In genomic region chr5:148897941-148898417, GRCm38 (mm10) we compare ENCODE assay signal across 9 mouse cellular contexts. TPM values are rescaled to one million over a fixed set of nuclear protein-coding genes. Genes with fewer than 3 reads are reported as not detected.
A peak's percentile ranks its signal among the peaks of the same experiment; 100 is the strongest.
DNase-seq lines count a peak whose midpoint lies in the region; ATAC-seq and TF ChIP-seq lines count a peak whose summit lies in the region.
"Had no signal": no experiment of that assay in that cellular context is flagged by ENCODE, and none has a peak within 500 bp of the region (broad histone marks: within the 10 kb centered on the region; RNA-seq: fewer than 3 reads in every experiment).

No protein-coding gene starts in this region.

- H3K4me1 ChIP-seq in heart, embryonic 12.5 days (replicated peaks), result peaks cover 5% of the 10 kb centered on the region
- no peaks in the 10 kb centered on the region for H3K4me1 ChIP-seq in ES-E14 (ENCODE audit: control insufficient read depth in 2 of 2, insufficient read depth in 2 of 2, low read length in 2 of 2, poor library complexity in 1 of 2)
- no peaks in the 10 kb centered on the region; the same call in 1 of the 2 replicates for H3K4me1 ChIP-seq in forebrain, postnatal 0 days (ENCODE audit: insufficient read depth)
- peaks cover 36 to 42% of the 10 kb centered on the region in 2 experiments for H3K4me1 ChIP-seq in liver, embryonic 14.5 days (replicated peaks; ENCODE audit: control insufficient read depth in 2 of 2, insufficient read depth in 2 of 2, low read length in 1 of 2)

- WGBS in heart, embryonic 12.5 days, result 60% methylated on average over 12 of the region's 12 CpGs
- WGBS in forebrain, postnatal 0 days, result 38% methylated on average over 12 of the region's 12 CpGs
- 19% methylated on average over 12 of the region's 12 CpGs for WGBS in liver, embryonic 14.5 days (ENCODE audit: insufficient replicate concordance)

- no peak for DNase-seq in heart, adult 8-10 months (ENCODE audit: low spot score)
- no peak for DNase-seq in ES-E14 (ENCODE audit: low read depth, low spot score)
- DNase-seq in forebrain, postnatal 0 days, result no peak
- peak in 1 of 3 experiments; percentile 34 for DNase-seq in liver, embryonic 14.5 days (ENCODE audit: low read depth in 3 of 3, low spot score in 3 of 3)
- DNase-seq in testis, postnatal 14 days (ENCODE audit: low spot score), result no peak

- H3K36me3 ChIP-seq in heart, embryonic 12.5 days, result peaks cover 26% of the 10 kb centered on the region
- no peaks in the 10 kb centered on the region for H3K36me3 ChIP-seq in ES-E14 (ENCODE audit: control insufficient read depth, insufficient read depth, low read length, poor library complexity, severe bottlenecking)
- H3K36me3 ChIP-seq in forebrain, postnatal 0 days (ENCODE audit: insufficient read depth), result peaks cover 23% of the 10 kb centered on the region
- peaks cover 12% of the 10 kb centered on the region for H3K36me3 ChIP-seq in liver, embryonic 14.5 days (replicated peaks; ENCODE audit: control insufficient read depth, insufficient read depth, low read depth)

- peak; percentile 48; the same call in 1 of the 2 replicates for ATAC-seq in heart, embryonic 12.5 days (ENCODE audit: insufficient number of reproducible peaks, low FRiP score)
- ATAC-seq in forebrain, postnatal 0 days, result peak; percentile 29; the same call in 1 of the 2 replicates
- ATAC-seq in liver, embryonic 14.5 days (ENCODE audit: insufficient read depth), result peak; percentile 44
- no peak for ATAC-seq in monocyte, adult 5-6 weeks (replicated peaks; ENCODE audit: insufficient number of reproducible peaks, low FRiP score, low TSS enrichment, poor library complexity, severe bottlenecking)
- ATAC-seq in cerebellum, adult (ENCODE audit: insufficient number of reproducible peaks, low FRiP score, low TSS enrichment), result no peak

- H3K4me2 ChIP-seq in heart, embryonic 12.5 days, result no peak overlapping the region
- H3K4me2 ChIP-seq in forebrain, postnatal 0 days (ENCODE audit: low read depth), result no peak overlapping the region
- H3K4me2 ChIP-seq in liver, embryonic 14.5 days (ENCODE audit: low read depth), result peak overlapping the region; percentile 65

- no peak overlapping the region for H3K9ac ChIP-seq in heart, embryonic 12.5 days
- H3K9ac ChIP-seq in ES-E14 (ENCODE audit: insufficient read depth, low read depth, low read length, poor library complexity, severe bottlenecking), result 0 out of 2 replicates have a peak overlapping the region, but pooled peaks have one; percentile 18
- H3K9ac ChIP-seq in forebrain, postnatal 0 days, result no peak overlapping the region
- H3K9ac ChIP-seq in liver, embryonic 14.5 days (replicated peaks), result peak overlapping the region; percentile 63

- no peak overlapping the region for H3K4me3 ChIP-seq in heart, embryonic 12.5 days
- H3K4me3 ChIP-seq in ES-E14 (ENCODE audit: insufficient read depth in 1 of 2, low read depth in 1 of 2, low read length in 2 of 2, poor library complexity in 1 of 2, severe bottlenecking in 1 of 2), result peak overlapping the region in 1 of 2 experiments; percentile 20; a peak in 1 of 4 replicates
- H3K4me3 ChIP-seq in forebrain, postnatal 0 days (ENCODE audit: low read depth, low read length), result no peak overlapping the region
- no peak overlapping the region for H3K4me3 ChIP-seq in liver, embryonic 14.5 days (ENCODE audit: insufficient read depth in 1 of 2, low read depth in 2 of 2, low read length in 2 of 2)

- no peaks in the 10 kb centered on the region for H3K9me3 ChIP-seq in heart, embryonic 12.5 days (replicated peaks)
- no peaks in the 10 kb centered on the region for H3K9me3 ChIP-seq in ES-E14 (ENCODE audit: control insufficient read depth, insufficient read depth, low read depth, low read length)
- H3K9me3 ChIP-seq in forebrain, postnatal 0 days (ENCODE audit: low read length), result no peaks in the 10 kb centered on the region
- H3K9me3 ChIP-seq in liver, embryonic 14.5 days (ENCODE audit: control insufficient read depth, low read length), result no peaks in the 10 kb centered on the region

- H3K27me3 ChIP-seq in heart, embryonic 12.5 days (replicated peaks), result no peaks in the 10 kb centered on the region
- no peaks in the 10 kb centered on the region for H3K27me3 ChIP-seq in forebrain, postnatal 0 days (ENCODE audit: insufficient read depth, low read length)
- H3K27me3 ChIP-seq in liver, embryonic 14.5 days (ENCODE audit: control insufficient read depth, insufficient read depth, low read length), result no peaks in the 10 kb centered on the region
- H3K27me3 ChIP-seq: CH12.LX had no signal

- no peak for TF ChIP-seq EP300 in liver, embryonic 14.5 days (IDR thresholded peaks at IDR 0.05; ENCODE audit: low read depth)

- H3K27ac ChIP-seq in heart, embryonic 12.5 days (ENCODE audit: poor library complexity, severe bottlenecking), result no peak overlapping the region
- H3K27ac ChIP-seq in ES-E14 (ENCODE audit: insufficient read depth, low read depth, low read length, poor library complexity, severe bottlenecking), result no peak overlapping the region
- peak overlapping the region; percentile 29; the same call in 1 of the 2 replicates for H3K27ac ChIP-seq in forebrain, postnatal 0 days (ENCODE audit: low read depth, low read length)
- peak overlapping the region; percentile 93 for H3K27ac ChIP-seq in liver, embryonic 14.5 days

- in situ Hi-C loops in ES-E14 (cut with MboI; ENCODE audit: low sequenced_read_pairs in 2 of 2, unreplicated experiment in 2 of 2), result no loop called here

- TF ChIP-seq CTCF in forebrain, postnatal 0 days (IDR thresholded peaks at IDR 0.05; ENCODE audit: low read depth), result no peak
- no peak for TF ChIP-seq CTCF in liver, embryonic 14.5 days (IDR thresholded peaks at IDR 0.05; ENCODE audit: low read depth)

TF ChIP-seq in ES-E14, 5 proteins besides CTCF, POLR2A, EP300 and RAD21:
- no peak for TF ChIP-seq CHD2 (IDR thresholded peaks at IDR 0.05; ENCODE audit: low read depth, low read length)
- no peak for TF ChIP-seq HCFC1 (IDR thresholded peaks at IDR 0.05; ENCODE audit: borderline replicate concordance, insufficient read depth, low read length)

RNA-seq across cellular contexts. Expression of gene Katnal1, which starts 31.1 kb away (rescaled TPM):
- polyA plus RNA-seq in heart, embryonic 12.5 days (2016; fragmentation: Nextera tagmentation; extraction: Ambion mirVana), result 17.1 and 19.2 TPM in 2 replicates
- 10 to 100 TPM in 3 of 4 experiments, 1 to 10 TPM in 1; 8.8 to 12.8 (median 11.6) TPM for total RNA-seq in heart, adult 8-10 months (2022)
- 5.8 and 6.4 TPM in 2 replicates for total RNA-seq in ES-E14 (2012; rRNA removed)
- total RNA-seq in forebrain, postnatal 0 days (2014; rRNA removed), result 45.0 and 47.9 TPM in 2 replicates
- polyA plus RNA-seq in forebrain, postnatal 0 days (2015; fragmentation: Nextera tagmentation; extraction: Ambion mirVana), result 18.0 and 24.0 TPM in 2 replicates
- polyA plus RNA-seq in liver, embryonic 14.5 days (2012; rRNA removed), result 3.9 and 5.1 TPM in 2 replicates
- polyA plus RNA-seq in liver, embryonic 14.5 days (2014; fragmentation: Nextera tagmentation; extraction: Ambion mirVana), result 7.6 and 8.3 TPM in 2 replicates
- 1.5 to 4.8 TPM (median 4.6 TPM) in 3 replicates for total RNA-seq in monocyte, adult 5-6 weeks (2017)

Comparison
In these comparisons a context has a peak if more than half of its experiments do, and no peak if none do; other contexts are left out.
1. ATAC-seq: peak in heart, embryonic 12.5 days (single experiment), forebrain, postnatal 0 days (single experiment) and liver, embryonic 14.5 days (single experiment); none in monocyte, adult 5-6 weeks (single experiment) and cerebellum, adult (single experiment).
2. H3K27ac ChIP-seq: peak in forebrain, postnatal 0 days (single experiment) and liver, embryonic 14.5 days (single experiment); none in heart, embryonic 12.5 days (single experiment) and ES-E14 (single experiment).
3. H3K9ac ChIP-seq: peak in ES-E14 (single experiment) and liver, embryonic 14.5 days (single experiment); none in heart, embryonic 12.5 days (single experiment) and forebrain, postnatal 0 days (single experiment).